Mouse (Mus musculus): ENCODE measurements around the gene Tssk4. TPM values are rescaled to one million over a fixed set of nuclear protein-coding genes. Genes with fewer than 3 reads are reported as not detected.

The Tssk4 gene
- total RNA-seq, 1 experiment: not detected

DNA sequence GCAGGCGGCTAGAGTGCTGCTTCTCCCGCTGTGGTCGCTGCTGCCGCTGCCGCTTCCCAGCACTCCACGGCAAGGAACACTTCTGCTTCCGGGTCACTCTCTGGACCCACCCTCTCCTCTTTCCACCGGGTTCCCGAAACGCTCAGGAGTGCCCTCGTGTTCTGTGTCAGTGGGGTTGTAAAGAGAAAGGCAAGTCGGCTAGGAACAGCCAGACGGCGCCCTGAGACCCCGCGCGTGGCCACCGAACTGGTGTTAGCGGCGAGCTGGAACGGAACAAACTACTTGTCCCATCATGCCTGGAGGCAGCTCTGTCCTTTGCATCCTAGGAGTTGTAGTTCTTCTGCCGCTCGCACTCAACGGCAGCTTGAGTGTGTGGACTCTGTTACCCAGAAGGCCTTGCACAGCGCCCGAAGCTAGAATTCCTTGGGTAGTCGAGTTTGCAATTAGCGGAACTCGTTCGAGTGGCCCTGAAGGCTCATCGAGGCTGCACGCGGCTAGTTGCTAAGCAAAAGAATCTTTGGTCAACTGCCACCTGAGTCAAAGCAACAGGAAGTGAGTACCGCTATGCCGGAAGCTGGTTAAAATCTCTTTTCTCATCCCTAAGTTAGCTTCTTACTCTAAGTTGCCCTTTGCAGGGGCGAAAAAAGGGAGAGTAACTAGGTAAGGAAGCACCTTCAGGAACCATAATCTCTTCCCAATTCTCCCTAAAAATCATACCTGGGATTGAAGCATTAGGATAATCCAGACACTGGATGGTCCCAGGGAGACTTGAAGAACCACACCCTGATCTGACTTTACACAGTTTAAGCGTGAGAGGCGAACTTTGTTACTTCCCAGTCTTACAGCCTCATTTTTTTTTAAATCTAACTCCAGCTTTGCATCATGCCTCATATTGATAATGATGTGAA, 22.1 kb downstream of the Tssk4 start, which contains the start of the genes Gmpr2 and Nedd8:
Gmpr2 (plus strand) TSS at position 109 of the 908 bp plus-strand sequence.
Nedd8 (minus strand) TSS at position 292 of the 908 bp plus-strand sequence.
- peak; percentile 97 for DNase-seq (ENCODE audit: low read depth, low spot score)
- peak; percentile 64 for TF ChIP-seq CHD2 (IDR thresholded peaks at IDR 0.05; ENCODE audit: low read depth, low read length)
- TF ChIP-seq ZNF384 (IDR thresholded peaks at IDR 0.05; ENCODE audit: low read depth, low read length): no peak
- TF ChIP-seq MAFK (IDR thresholded peaks at IDR 0.05; ENCODE audit: insufficient read depth, low read depth, low read length): 0 out of 2 replicates have a peak, but pooled peaks have one; percentile 25
- TF ChIP-seq HCFC1 (IDR thresholded peaks at IDR 0.05; ENCODE audit: borderline replicate concordance, insufficient read depth, low read length): peak; percentile 100
- TF ChIP-seq ZC3H11A (IDR thresholded peaks at IDR 0.05; ENCODE audit: borderline replicate concordance, low read depth, low read length): no peak
- in situ Hi-C loops (cut with MboI; ENCODE audit: low sequenced_read_pairs in 2 of 2, unreplicated experiment in 2 of 2): no loop called here
- Histone ChIP-seq H3K36me3 (ENCODE audit: control insufficient read depth, insufficient read depth, low read length, poor library complexity, severe bottlenecking) (peaks cover 6% of the 10 kb centered on the region), H3K9me3 (ENCODE audit: control insufficient read depth, insufficient read depth, low read depth, low read length) (no peaks in the 10 kb centered on the region), H3K9ac (ENCODE audit: insufficient read depth, low read depth, low read length, poor library complexity, severe bottlenecking) (peak within 1 kb of the TSS; percentile 93), H3K27ac (ENCODE audit: insufficient read depth, low read depth, low read length, poor library complexity, severe bottlenecking) (peak within 1 kb of the TSS; percentile 89), H3K4me1 (ENCODE audit: control insufficient read depth in 2 of 2, insufficient read depth in 2 of 2, low read length in 2 of 2, poor library complexity in 1 of 2) (peaks cover 0 to 4% of the 10 kb centered on the region in 2 experiments; a peak in 1 of 4 replicates), H3K4me3 (ENCODE audit: insufficient read depth in 1 of 2, low read depth in 1 of 2, low read length in 2 of 2, poor library complexity in 1 of 2, severe bottlenecking in 1 of 2) (peak within 1 kb of the TSS; percentile 84 to 89)

DNA sequence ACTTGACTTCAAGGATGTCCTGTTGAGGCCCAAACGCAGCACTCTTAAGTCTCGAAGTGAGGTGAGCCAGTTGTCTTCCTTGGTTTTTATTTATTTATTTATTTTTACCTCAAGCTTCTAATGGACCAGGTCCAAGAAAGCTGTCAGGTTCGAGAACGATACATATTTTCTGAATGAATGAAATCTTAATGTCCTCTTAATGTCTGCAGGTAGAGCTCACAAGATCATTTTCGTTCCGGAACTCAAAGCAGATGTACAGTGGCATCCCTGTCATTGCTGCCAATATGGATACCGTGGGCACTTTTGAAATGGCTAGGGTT, 22.7 kb downstream of the Tssk4 start:
- H3K9ac ChIP-seq (ENCODE audit: insufficient read depth, low read depth, low read length, poor library complexity, severe bottlenecking): peak overlapping the region; percentile 62; the same call in 1 of the 2 replicates
- no peaks in the 10 kb centered on the region for H3K9me3 ChIP-seq (ENCODE audit: control insufficient read depth, insufficient read depth, low read depth, low read length)
- H3K36me3 ChIP-seq (ENCODE audit: control insufficient read depth, insufficient read depth, low read length, poor library complexity, severe bottlenecking): peaks cover 7% of the 10 kb centered on the region
- in situ Hi-C loops (cut with MboI; ENCODE audit: low sequenced_read_pairs in 2 of 2, unreplicated experiment in 2 of 2): no loop called here
- peaks cover 0 to 4% of the 10 kb centered on the region in 2 experiments; a peak in 1 of 4 replicates for H3K4me1 ChIP-seq (ENCODE audit: control insufficient read depth in 2 of 2, insufficient read depth in 2 of 2, low read length in 2 of 2, poor library complexity in 1 of 2)
- no peak for DNase-seq (ENCODE audit: low read depth, low spot score)
- TF ChIP-seq MAFK (IDR thresholded peaks at IDR 0.05; ENCODE audit: insufficient read depth, low read depth, low read length) (no peak), CHD2 (IDR thresholded peaks at IDR 0.05; ENCODE audit: low read depth, low read length) (no peak), ZNF384 (IDR thresholded peaks at IDR 0.05; ENCODE audit: low read depth, low read length) (no peak), HCFC1 (IDR thresholded peaks at IDR 0.05; ENCODE audit: borderline replicate concordance, insufficient read depth, low read length) (no peak), ZC3H11A (IDR thresholded peaks at IDR 0.05; ENCODE audit: borderline replicate concordance, low read depth, low read length) (no peak)
- peak overlapping the region; percentile 84 to 89 for H3K4me3 ChIP-seq (ENCODE audit: insufficient read depth in 1 of 2, low read depth in 1 of 2, low read length in 2 of 2, poor library complexity in 1 of 2, severe bottlenecking in 1 of 2)
- H3K27ac ChIP-seq (ENCODE audit: insufficient read depth, low read depth, low read length, poor library complexity, severe bottlenecking): peak overlapping the region; percentile 36; the same call in 1 of the 2 replicates

DNA sequence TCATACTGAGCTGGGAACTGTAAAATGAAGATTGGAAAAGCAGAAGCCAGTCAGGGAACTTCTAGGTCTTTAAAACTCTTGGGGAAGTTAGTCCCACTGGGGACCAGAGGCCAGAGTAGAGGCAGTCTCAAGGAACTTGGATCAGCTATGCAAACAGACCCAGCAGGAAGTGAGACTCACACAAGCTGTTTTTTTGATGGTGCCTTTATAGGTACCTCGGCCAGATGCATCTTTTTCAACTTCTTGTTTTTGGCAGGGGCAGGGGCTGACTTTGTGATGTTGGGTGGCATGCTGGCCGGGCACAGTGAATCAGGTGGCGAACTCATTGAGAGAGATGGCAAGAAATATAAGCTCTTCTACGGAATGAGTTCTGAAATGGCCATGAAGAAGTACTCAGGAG, 27.6 kb downstream of the Tssk4 start:
- H3K9me3 ChIP-seq (ENCODE audit: control insufficient read depth, insufficient read depth, low read depth, low read length): no peaks in the 10 kb centered on the region
- no peak overlapping the region for H3K9ac ChIP-seq (ENCODE audit: insufficient read depth, low read depth, low read length, poor library complexity, severe bottlenecking)
- H3K27ac ChIP-seq (ENCODE audit: insufficient read depth, low read depth, low read length, poor library complexity, severe bottlenecking): no peak overlapping the region
- in situ Hi-C loops (cut with MboI; ENCODE audit: low sequenced_read_pairs in 2 of 2, unreplicated experiment in 2 of 2): no loop called here
- peaks cover 24% of the 10 kb centered on the region for H3K36me3 ChIP-seq (ENCODE audit: control insufficient read depth, insufficient read depth, low read length, poor library complexity, severe bottlenecking)
- no peak for TF ChIP-seq HCFC1 (IDR thresholded peaks at IDR 0.05; ENCODE audit: borderline replicate concordance, insufficient read depth, low read length)
- no peak for TF ChIP-seq ZNF384 (IDR thresholded peaks at IDR 0.05; ENCODE audit: low read depth, low read length)
- TF ChIP-seq CHD2 (IDR thresholded peaks at IDR 0.05; ENCODE audit: low read depth, low read length): no peak
- TF ChIP-seq ZC3H11A (IDR thresholded peaks at IDR 0.05; ENCODE audit: borderline replicate concordance, low read depth, low read length): no peak
- TF ChIP-seq MAFK (IDR thresholded peaks at IDR 0.05; ENCODE audit: insufficient read depth, low read depth, low read length): no peak
- peaks cover 0 to 4% of the 10 kb centered on the region in 2 experiments; a peak in 2 of 4 replicates for H3K4me1 ChIP-seq (ENCODE audit: control insufficient read depth in 2 of 2, insufficient read depth in 2 of 2, low read length in 2 of 2, poor library complexity in 1 of 2)
- no peak for DNase-seq (ENCODE audit: low read depth, low spot score)
- H3K4me3 ChIP-seq (ENCODE audit: insufficient read depth in 1 of 2, low read depth in 1 of 2, low read length in 2 of 2, poor library complexity in 1 of 2, severe bottlenecking in 1 of 2): no peak overlapping the region

DNA sequence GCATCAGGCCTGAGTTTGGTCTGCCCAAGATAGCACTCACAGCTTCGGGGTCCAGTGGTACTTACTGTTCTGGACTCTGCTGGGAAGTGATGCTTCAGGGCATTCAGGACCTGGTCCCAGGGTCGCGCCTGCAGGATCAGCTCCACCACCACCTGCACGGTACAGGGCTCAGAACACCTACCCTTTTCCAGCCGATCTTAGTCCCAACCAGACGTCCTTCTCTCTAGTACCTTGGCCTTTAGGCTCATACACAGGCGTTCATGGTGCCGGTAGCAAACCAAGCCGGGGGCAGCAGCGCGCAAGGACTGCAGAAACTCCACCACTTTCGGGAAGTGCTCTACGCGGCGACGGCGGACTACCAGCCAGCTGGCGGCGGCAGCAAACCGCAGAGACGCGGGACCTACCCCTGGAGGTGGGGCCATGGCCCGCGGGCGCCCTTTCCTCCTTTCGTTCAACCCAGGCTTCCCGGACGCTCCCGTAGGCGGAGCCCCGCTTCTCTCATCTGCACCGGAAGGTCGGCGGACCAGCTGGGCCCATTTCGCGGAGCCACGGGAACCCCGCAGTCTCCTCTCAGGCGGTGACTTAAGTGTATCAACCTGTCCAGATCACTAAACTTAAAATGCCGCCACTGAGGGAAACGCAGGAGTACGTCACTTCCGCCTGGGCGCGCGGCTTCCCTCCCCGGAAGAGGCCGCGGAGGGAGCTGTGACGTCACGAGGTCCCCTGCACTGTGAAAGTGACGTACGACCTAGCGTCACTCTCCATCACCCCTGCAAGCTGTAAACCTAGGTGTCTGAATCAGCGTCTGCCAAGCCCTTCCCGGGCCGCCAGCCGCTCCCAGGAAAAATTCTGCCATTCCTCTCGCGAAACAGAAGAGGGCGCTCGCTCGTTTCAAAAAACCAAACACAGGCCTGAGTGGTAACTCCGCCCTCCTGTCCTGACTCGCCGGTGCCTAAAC, 31.5 kb downstream of the Tssk4 start, which contains the start of gene Tinf2:
Tinf2 (minus strand) TSS at position 661 of the 958 bp plus-strand sequence.
- Histone ChIP-seq H3K36me3 (ENCODE audit: control insufficient read depth, insufficient read depth, low read length, poor library complexity, severe bottlenecking) (peaks cover 23% of the 10 kb centered on the region), H3K9ac (ENCODE audit: insufficient read depth, low read depth, low read length, poor library complexity, severe bottlenecking) (peak within 1 kb of the TSS; percentile 94), H3K27ac (ENCODE audit: insufficient read depth, low read depth, low read length, poor library complexity, severe bottlenecking) (peak within 1 kb of the TSS; percentile 91), H3K4me3 (ENCODE audit: insufficient read depth in 1 of 2, low read depth in 1 of 2, low read length in 2 of 2, poor library complexity in 1 of 2, severe bottlenecking in 1 of 2) (peak within 1 kb of the TSS; percentile 89 to 90), H3K9me3 (ENCODE audit: control insufficient read depth, insufficient read depth, low read depth, low read length) (no peaks in the 10 kb centered on the region), H3K4me1 (ENCODE audit: control insufficient read depth in 2 of 2, insufficient read depth in 2 of 2, low read length in 2 of 2, poor library complexity in 1 of 2) (peaks cover 0 to 2% of the 10 kb centered on the region in 2 experiments; a peak in 1 of 4 replicates)
- TF ChIP-seq CHD2 (IDR thresholded peaks at IDR 0.05; ENCODE audit: low read depth, low read length) (no peak), HCFC1 (IDR thresholded peaks at IDR 0.05; ENCODE audit: borderline replicate concordance, insufficient read depth, low read length) (peak; percentile 61; the same call in 1 of the 2 replicates), ZC3H11A (IDR thresholded peaks at IDR 0.05; ENCODE audit: borderline replicate concordance, low read depth, low read length) (peak; percentile 92), MAFK (IDR thresholded peaks at IDR 0.05; ENCODE audit: insufficient read depth, low read depth, low read length) (0 out of 2 replicates have a peak, but pooled peaks have one; percentile 12), ZNF384 (IDR thresholded peaks at IDR 0.05; ENCODE audit: low read depth, low read length) (no peak)
- DNase-seq (ENCODE audit: low read depth, low spot score): peak; percentile 95
- in situ Hi-C loops (cut with MboI; ENCODE audit: low sequenced_read_pairs in 2 of 2, unreplicated experiment in 2 of 2): loop anchor here in 1 of 2 experiments (5.0 kb wide), 1 partner anchor 61 kb away; no protein-coding TSS in a partner anchor
